Mouse (Mus musculus): ENCODE results near the gene Nop2.

The Nop2 gene

DNA sequence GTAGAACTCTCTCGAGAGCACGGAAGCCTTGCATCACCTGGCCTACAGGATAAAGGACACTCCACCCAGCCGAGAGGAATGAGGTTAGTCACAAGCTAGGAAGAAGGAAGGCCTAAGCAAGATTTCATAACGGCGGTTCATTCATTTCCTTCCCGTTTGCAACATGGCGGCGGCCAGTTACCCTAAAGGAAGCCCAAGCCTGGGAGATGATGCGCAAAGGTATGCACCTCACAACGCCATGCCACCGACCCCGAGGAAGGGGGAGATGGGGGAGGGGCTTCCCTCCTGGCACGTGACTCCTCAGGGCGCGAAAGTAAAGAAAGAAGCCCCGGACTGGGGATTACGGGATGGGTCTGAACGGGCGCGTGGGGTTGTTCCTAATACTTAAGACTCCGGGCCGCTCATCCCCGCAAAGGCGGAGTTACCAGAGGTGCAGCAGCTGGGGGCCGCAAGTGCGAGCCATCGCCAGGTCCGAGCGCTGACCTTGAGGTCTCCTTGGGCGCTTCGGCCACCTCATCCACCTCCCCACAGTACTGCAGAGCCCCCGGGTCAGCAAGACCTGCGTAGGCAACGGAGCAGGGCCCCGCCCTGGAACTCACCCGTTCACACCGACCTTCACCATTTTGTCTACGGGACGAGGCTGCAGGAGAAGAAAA is 33.1 kb downstream of the Nop2 start:
- in situ Hi-C loops (cut with MboI; ENCODE audit: low pct_unique_long_range_greater_than_20kb in 1 of 2, low sequenced_read_pairs in 2 of 2, unreplicated experiment in 1 of 2) = loop anchor here in 1 of 2 experiments (5.0 kb wide), 1 partner anchor 108 kb away; no protein-coding TSS in a partner anchor

DNA sequence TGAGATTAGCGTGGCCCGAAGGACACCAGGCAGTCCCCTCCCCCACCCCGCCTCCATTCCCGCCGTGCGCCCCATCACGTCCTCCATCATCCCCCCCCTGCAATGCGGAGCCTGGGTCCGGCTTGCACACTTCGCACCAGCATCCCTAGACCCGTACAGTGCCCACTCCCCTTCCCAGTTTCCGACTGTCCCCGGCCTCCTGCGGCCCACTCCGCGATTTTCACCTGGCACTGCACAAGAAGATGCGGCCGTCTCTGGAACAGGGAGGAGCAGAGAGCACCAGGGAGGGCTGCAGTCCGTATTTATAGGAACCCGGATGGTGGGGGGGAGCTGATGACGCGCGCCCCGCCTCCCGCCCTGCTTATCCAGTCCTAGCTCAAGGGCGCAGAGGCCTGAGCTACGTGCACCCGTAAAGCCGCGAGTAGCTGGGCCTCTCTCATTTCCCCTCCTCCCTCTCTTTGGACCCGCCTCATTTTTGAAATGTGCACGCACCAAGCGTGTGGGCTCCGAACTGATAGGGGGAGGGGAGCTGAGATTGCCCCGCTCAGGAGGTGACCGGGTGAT is 33.7 kb downstream of the Nop2 start:
- in situ Hi-C loops (cut with MboI; ENCODE audit: low pct_unique_long_range_greater_than_20kb in 1 of 2, low sequenced_read_pairs in 2 of 2, unreplicated experiment in 1 of 2) = no loop called here

DNA sequence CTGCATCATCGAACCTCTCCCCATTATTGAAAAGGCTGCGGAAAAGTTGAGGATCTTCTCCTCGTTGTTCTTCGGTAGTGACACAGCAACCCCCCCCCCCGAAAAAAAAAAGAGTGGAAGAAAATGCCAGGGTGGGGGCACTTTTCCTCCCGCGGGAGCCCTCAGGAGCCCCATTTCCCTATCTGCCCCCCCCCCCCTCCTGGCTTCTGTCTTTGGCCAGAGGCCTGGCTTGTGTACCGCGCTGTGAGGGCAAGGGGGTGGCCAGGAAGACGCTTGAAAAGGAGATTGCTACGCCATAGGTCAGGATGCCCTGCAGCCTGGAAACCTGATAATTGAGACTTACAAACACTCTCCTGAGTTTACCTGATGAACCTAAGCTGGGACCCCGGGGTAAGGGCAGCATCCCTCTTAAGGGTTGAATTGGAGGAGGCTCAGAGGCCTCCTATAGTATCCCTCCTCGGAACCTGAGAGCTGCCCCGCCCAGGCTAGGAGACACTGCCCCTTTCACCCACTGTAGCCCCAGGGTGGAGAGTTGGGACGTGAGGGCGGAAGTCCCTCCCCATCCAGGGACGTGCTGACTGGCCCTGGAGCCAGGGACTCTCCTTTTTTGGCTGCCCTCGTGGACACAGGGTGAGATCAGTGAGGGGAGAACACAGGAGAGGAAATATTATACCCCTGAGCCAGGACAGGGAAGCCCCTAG is 34.5 kb downstream of the Nop2 start, which contains the start of gene Gapdh:
Gene Gapdh (minus strand): TSS at position 417 of the 701 bp plus-strand sequence.
- in situ Hi-C loops (cut with MboI; ENCODE audit: low pct_unique_long_range_greater_than_20kb in 1 of 2, low sequenced_read_pairs in 2 of 2, unreplicated experiment in 1 of 2) = no loop called here

DNA sequence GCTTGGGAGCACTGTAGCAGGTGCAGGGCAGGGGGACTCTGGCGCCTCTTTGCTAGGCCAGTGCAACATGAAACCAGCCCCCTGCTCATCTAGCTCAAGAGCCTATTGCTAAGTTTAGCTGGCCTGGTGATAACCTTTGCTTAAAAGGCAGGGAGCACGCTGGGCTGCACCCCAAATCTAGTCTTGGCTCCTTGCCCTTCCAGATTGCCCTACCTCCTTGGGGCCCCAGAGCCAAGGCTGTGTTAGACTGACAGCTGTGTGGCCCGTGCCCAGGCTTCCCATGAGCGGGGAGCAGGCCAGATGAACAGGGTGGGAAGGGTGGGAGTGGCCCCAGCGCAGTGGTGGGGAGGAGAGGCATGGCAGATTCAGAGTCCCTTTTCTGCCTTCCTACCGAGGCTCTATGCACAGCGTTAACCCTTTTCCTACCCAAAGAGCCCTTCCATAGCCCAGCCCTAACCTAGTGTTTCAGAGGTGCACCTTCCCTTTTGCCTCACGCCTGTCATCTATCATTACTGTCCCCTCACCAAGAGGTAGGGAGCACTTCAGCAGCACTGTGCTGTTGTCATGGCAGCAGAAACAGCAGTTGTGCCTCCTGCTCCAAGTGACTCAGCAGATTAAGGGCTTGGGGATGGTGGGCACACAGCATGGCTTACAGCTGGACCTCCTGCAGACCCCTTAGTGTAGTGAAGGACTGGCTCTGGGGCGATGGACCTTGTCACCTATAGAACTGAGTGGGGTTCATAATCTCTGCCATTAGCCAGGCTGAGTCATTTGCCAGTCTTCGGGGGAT is 35.3 kb downstream of the Nop2 start:
- in situ Hi-C loops (cut with MboI; ENCODE audit: low pct_unique_long_range_greater_than_20kb in 1 of 2, low sequenced_read_pairs in 2 of 2, unreplicated experiment in 1 of 2) = no loop called here

DNA sequence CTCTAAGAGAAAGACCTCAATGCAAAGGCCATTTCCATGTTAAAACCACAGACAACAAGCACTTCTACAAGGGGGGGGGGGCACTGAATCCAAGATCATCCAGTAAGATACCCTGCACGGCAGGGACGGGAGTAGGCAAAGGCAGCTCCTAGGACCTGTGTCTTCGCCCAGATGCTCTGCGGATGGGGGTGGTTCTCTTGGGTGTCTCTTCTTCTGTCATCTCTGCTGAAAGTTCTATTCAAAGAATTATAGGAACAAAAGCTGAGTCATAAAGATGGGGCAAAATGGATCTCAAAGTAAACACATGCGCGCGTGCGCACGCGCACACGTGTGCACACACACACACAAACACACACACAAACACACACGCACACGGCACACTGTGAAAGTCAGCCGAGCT is 36.4 kb downstream of the Nop2 start:
- in situ Hi-C loops (cut with MboI; ENCODE audit: low pct_unique_long_range_greater_than_20kb in 1 of 2, low sequenced_read_pairs in 2 of 2, unreplicated experiment in 1 of 2) = no loop called here

DNA sequence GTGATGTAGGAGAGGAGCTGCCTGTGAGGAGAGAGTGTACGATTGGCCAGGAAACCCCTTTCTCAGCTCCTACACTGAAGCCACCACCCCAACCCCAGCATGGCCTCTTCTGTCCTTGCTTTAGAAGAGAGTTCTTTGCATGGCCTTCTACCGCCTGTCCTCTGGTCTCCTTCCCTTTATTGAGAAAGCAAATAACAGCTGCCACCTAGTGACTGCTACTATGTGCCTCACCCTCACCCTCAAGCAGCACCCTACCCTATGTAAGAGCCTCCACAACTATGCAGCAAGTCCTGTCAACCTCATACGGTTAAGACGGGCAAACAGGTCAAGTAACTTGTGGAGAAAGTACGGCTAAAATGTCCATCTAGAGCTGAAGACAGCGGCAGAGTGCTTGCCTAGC is 38.5 kb downstream of the Nop2 start:
- in situ Hi-C loops (cut with MboI; ENCODE audit: low pct_unique_long_range_greater_than_20kb in 1 of 2, low sequenced_read_pairs in 2 of 2, unreplicated experiment in 1 of 2) = loop anchor here in 1 of 2 experiments (5.0 kb wide), 1 partner anchor 48 kb away; no protein-coding TSS in a partner anchor

DNA sequence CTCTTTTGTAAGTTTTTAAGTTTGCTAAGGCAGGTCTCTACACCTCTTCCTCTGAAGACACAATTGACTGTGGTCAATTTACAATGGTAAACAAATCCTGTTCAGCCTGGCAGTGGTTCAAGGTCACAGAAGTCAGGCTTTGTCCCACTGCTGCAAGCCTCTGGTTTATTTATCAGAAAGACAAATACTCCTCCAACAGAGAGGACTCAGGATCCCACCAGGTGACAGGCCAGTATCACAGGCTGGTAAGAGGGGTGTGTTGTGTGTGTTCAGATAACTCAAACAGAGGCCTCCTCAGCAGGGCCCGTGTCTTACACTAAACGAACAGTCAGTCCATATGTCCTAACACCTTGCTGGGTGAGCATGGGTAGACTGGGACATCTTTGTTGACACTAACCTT is 40.8 kb downstream of the Nop2 start:
- in situ Hi-C loops (cut with MboI; ENCODE audit: low pct_unique_long_range_greater_than_20kb in 1 of 2, low sequenced_read_pairs in 2 of 2, unreplicated experiment in 1 of 2) = loop anchor here in 1 of 2 experiments (5.0 kb wide), 1 partner anchor 50 kb away; no protein-coding TSS in a partner anchor

DNA sequence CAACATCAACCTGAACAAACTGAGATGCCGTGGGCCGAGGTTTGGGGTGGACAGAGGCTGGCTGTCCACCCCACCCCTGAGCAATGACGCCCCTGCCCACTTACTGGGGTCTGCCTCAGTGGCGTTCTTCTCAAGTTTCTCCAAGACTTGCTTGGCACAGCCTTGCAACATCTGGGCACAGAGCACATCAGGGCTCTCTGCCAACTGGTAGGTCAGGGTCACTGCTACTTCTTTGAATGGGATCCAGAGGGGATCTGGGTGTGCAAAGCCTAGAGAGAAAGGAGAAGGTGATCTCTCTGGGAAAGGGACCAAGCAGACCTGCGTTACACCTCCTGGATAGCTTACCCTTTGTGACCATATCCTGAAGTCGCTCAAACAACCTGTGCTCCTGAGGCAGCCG is 41.5 kb downstream of the Nop2 start:
- in situ Hi-C loops (cut with MboI; ENCODE audit: low pct_unique_long_range_greater_than_20kb in 1 of 2, low sequenced_read_pairs in 2 of 2, unreplicated experiment in 1 of 2) = loop anchor here in 1 of 2 experiments (5.0 kb wide), 1 partner anchor 51 kb away; no protein-coding TSS in a partner anchor

DNA sequence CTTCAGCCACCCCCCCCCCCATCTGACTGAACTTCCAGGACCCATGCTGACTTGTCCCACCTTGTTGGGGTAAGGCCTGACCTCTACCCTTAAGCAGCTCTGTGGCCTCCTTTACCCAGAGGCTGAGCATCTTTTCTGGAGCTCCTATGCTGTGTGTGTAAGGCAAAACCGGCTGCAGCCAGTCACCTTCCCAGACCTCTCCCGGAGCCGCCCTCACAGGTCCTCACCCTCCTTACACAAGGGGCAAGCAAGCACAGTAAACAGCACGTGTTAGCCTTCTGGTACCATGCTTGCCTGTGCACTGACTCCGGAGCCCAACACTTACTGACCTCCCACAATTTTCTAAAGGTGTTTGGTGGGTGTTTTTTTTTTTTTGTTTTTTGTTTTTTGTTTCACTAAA is 43.8 kb downstream of the Nop2 start:
- in situ Hi-C loops (cut with MboI; ENCODE audit: low pct_unique_long_range_greater_than_20kb in 1 of 2, low sequenced_read_pairs in 2 of 2, unreplicated experiment in 1 of 2) = no loop called here

DNA sequence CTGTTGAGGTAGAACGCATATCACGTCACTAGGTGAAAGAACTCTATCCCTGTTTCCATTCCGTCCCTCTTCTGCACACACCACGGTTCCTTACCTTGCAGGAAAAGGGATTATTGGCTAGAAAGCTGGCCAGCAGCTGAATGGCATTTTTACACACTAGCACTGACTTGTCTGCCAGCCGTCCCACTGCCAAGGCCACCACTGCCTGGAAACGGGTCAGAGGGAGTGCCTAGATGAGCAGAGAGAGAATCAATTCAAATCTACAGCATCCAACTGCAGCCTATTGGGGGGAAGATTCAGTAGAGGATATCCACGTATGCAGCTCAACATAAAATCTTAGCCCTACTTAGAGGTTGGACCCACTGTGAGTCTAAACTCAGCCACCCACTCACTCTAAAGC is 47.9 kb downstream of the Nop2 start:
- in situ Hi-C loops (cut with MboI; ENCODE audit: low pct_unique_long_range_greater_than_20kb in 1 of 2, low sequenced_read_pairs in 2 of 2, unreplicated experiment in 1 of 2) = no loop called here

DNA sequence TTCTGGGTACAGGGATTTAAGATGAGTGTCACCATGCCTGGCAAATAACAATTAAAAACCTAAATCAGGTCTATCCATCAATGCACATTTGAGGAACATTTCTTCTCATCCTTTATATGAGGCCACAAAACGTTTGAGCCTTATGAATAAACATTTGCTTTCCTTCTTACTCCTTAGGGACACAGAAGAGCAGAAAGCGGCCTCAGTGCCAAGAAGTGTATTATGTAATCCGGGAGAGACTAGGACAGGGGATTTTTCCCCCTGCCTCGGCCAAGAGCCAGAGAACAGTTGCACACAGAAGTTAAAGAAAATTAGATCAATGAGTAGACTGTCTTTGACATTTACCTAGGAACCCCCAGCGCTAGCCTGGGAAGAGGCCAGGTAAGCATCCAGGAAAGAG is 50.4 kb downstream of the Nop2 start:
- in situ Hi-C loops (cut with MboI; ENCODE audit: low pct_unique_long_range_greater_than_20kb in 1 of 2, low sequenced_read_pairs in 2 of 2, unreplicated experiment in 1 of 2) = no loop called here

DNA sequence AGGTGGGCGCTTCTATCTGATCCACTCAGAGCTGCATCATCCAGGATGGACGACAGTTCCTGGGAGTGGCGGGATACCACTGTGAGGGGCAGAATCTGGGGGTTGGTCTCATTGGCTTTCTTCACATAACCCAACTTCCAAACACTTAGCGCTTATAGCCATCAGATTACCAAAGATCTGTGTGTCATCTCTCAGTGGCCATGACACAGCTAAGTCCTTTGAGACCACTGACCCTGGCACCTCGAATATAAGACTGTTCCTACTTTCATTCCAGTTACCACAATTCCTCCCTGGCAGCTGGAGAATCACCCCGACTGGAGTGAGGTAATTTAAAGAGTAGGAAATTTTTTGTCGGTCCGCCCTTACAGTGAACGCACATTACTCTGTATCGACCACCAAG is 54.5 kb downstream of the Nop2 start:
- in situ Hi-C loops (cut with MboI; ENCODE audit: low pct_unique_long_range_greater_than_20kb in 1 of 2, low sequenced_read_pairs in 2 of 2, unreplicated experiment in 1 of 2) = no loop called here

DNA sequence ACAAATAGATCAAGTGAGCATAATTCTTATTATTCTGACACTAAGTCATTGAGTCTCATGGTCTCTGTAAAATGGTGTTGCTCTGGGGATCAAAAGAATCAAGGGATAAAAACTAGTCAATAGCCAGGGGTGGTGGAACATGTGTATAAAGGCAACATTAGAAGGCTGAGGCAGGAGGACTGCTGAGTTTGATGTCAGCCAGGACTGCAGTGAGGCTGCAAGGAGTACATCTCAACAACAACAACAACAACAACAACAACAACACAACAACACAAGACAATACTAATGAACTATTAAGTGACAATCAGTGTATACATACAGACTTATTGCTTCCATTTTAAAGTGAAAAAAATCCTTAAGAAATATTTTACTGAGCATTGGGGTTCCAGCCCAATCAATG is 59.1 kb downstream of the Nop2 start:
- in situ Hi-C loops (cut with MboI; ENCODE audit: low pct_unique_long_range_greater_than_20kb in 1 of 2, low sequenced_read_pairs in 2 of 2, unreplicated experiment in 1 of 2) = no loop called here

DNA sequence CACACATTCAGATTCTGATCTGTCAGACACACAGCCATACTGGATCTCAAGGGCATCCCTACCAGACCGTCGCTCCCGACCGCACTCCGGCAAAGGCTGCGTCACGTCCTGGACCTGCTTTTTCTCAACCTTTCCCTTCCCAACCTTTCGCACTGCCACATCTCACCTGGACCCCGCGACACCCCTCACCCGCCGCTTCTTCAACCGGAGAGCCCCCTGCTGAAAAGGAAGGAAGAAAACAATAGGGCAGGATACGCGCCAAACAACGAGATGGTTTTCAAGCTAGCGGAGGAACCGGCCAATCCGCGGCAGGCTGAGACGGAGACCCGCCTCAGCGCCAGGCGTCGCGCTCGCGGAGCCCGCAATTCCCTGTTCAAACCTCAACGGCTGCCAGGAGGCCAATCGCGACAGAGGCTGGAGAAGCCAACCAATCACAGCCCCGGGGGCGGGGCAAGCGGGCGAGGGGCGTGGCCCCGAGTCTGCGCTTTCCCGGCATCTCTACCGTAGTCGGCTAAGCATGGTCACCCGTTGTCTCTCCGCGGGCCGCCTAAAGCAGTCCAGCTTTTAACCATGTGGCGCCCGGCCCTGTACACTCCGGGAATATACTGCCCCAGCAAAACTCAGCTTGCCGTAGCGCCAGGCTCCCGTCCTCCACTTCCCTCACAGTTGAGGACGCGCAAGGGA is 59.8 kb downstream of the Nop2 start, which contains the start of the genes Ncapd2 and Mrpl51:
Gene Ncapd2 (minus strand): TSS at position 370 of the 684 bp plus-strand sequence.
Gene Mrpl51 (plus strand): TSS at position 470 of the 684 bp plus-strand sequence.
- in situ Hi-C loops (cut with MboI; ENCODE audit: low pct_unique_long_range_greater_than_20kb in 1 of 2, low sequenced_read_pairs in 2 of 2, unreplicated experiment in 1 of 2) = no loop called here

DNA sequence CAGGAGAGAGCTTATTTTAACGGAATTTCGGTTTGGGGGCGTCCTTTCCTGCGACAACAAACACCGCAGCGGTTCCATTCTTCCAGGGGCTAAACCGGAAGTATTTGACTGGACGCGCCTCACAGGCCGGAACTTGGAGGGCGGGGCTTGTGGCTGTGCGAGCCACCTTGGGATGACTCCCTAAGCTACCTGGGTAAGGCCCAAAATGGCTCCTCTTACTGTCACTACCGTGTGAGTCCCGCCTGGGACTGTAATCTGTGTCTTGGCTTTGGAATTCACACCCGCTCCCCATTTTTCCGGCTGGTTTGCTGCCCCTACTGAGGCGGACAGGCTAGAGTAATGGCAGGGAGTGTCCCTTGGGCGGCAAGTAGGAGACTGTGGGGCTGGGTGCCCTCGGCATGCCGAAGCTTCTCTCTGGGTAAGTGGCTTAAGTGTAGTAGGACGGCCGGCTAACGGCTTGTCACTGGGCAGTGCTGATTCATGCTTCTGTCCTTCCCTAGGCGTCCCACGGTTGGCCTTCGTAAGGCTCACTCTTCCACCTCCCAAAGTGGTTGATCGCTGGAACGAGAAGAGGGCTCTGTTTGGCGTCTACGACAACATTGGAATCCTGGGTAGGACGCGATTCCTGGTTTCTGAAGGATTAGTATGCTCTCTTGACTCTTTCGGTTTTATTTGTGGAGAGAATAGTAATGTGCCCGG is 60.5 kb downstream of the Nop2 start:
- in situ Hi-C loops (cut with MboI; ENCODE audit: low pct_unique_long_range_greater_than_20kb in 1 of 2, low sequenced_read_pairs in 2 of 2, unreplicated experiment in 1 of 2) = no loop called here

DNA sequence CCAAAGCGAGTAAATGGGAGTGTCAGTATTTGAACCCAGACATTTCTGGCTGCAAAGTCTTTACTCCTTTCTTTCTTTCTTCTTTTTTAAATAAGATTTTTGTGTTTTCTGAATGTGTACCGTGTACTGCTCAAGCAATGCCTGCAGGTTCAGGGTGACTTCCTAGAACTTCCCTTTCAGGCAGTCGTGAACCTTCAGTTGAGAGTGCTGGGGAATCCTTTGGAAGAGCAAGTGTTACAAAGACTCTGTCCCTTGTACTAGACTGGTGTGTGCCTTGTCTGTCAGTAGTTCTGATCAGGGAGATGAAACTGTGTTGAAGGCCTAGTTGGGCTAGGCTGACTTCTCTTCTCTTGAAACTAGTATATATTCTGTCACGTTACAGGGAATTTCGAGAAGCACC is 61.1 kb downstream of the Nop2 start:
- in situ Hi-C loops (cut with MboI; ENCODE audit: low pct_unique_long_range_greater_than_20kb in 1 of 2, low sequenced_read_pairs in 2 of 2, unreplicated experiment in 1 of 2) = no loop called here

DNA sequence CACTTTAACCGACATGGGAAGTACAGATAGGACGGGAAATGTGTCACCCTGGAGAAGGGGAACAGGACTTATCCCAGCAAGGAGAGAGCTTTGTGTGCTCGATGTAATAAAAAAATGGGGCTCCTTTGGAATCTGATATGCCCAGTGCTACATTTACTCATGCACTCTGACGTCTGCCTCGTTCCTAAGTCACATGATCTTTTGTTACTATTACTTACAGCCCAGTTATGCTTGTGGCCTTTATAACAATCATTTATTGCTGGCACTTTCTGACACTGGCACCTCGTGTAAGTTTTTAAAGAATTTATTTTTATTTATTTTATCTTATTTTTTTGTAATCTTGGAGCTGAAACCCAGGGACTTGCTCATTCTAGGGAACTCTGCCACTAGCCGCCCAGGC is 61.7 kb downstream of the Nop2 start:
- in situ Hi-C loops (cut with MboI; ENCODE audit: low pct_unique_long_range_greater_than_20kb in 1 of 2, low sequenced_read_pairs in 2 of 2, unreplicated experiment in 1 of 2) = no loop called here

Measured in mouse embryonic stem cell (cell line).